Mouse (Mus musculus) MEL (cell line): ENCODE data around the gene Syk.

ENCODE experiments used
- CTCF ChIP-seq, 3 experiments: IDR thresholded peaks in 2 of 3; conservative IDR thresholded peaks in 1 of 3; 2 replicates each; pipeline ENCODE4 v1.5.1; 2011 to 2012; ENCODE audit warnings: low read length in 3 of 3, low read depth in 2 of 3, mild to moderate bottlenecking in 2 of 3, improper control_type of control experiment in 1 of 3, inconsistent platforms in 1 of 3, mixed read lengths in 1 of 3, moderate library complexity in 1 of 3; ENCODE audit not compliant: control insufficient read depth in 1 of 3, insufficient read depth in 1 of 3, poor library complexity in 1 of 3, severe bottlenecking in 1 of 3
- EP300 ChIP-seq, 2 experiments: IDR thresholded peaks; 2 replicates each; pipeline ENCODE4 v1.6.1; 2011; ENCODE audit warnings: improper control_type of control experiment in 2 of 2, low read length in 2 of 2, low read depth in 1 of 2, mild to moderate bottlenecking in 1 of 2
- MXI1 ChIP-seq: IDR thresholded peaks from 2 replicates; pipeline ENCODE4 v1.6.1; 2011; ENCODE audit warnings: mild to moderate bottlenecking, low read depth, low read length, improper control_type of control experiment
- POLR2A ChIP-seq, 2 experiments: IDR thresholded peaks; 2 replicates each; pipeline ENCODE4 v1.6.1; 2011 to 2012; ENCODE audit warnings: low read length in 2 of 2, mild to moderate bottlenecking in 2 of 2, control low read depth in 1 of 2, improper control_type of control experiment in 1 of 2, low read depth in 1 of 2, moderate library complexity in 1 of 2; ENCODE audit not compliant: control insufficient read depth in 1 of 2, insufficient read depth in 1 of 2, poor library complexity in 1 of 2

DNA sequence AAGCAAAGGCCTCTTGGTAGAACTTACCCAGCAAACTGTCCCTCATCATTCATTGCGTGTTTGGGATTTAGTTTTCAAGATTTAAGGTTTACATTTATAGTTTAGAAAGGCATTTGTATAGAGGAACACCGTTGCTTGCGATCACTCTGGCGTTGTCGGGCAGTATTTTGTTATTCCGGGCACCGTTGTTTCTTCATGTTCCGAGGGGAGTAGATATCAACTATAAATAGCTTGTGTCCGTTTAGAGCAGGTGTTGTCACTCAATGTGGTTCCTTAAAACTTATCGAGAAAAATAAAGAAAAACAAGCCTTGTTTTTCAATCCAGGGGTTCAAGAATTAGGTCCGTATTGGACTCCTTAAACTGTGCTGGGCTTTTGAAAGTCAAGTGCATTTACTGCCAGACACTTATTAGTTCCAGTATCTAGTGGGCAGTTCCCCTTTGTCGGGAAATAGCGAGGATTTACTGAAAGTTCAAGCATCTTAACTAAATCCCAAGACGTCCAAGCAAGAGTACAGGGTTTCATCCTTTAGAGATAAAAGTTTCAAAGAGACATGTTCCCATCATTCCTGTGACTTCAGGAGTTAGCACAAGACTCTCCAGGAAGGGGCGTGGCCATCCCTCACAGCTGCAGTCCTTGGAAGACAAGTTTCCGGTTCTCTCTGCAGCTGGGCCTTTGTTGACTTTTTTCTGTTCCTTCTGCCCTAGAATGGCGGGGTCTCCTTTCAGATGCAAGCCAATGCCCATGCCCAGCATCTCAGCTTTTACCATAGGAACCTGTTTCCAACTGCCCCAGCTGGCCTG is 1.9 kb downstream of the Syk start:
- TF ChIP-seq CTCF (IDR thresholded peaks at IDR 0.05 in 2 of 3, conservative IDR thresholded peaks at IDR 0.05 in 1 of 3; ENCODE audit: control insufficient read depth in 1 of 3, insufficient read depth in 1 of 3, low read depth in 2 of 3, low read length in 3 of 3, poor library complexity in 1 of 3, severe bottlenecking in 1 of 3) (no peak), POLR2A (IDR thresholded peaks at IDR 0.05; ENCODE audit: control insufficient read depth in 1 of 2, insufficient read depth in 1 of 2, low read depth in 1 of 2, low read length in 2 of 2, poor library complexity in 1 of 2) (no peak), MXI1 (no peak), EP300 (IDR thresholded peaks at IDR 0.05; ENCODE audit: low read depth in 1 of 2, low read length in 2 of 2) (peak in 1 of 2 experiments; percentile 17; a peak in 1 of 4 replicates)
